Mouse (Mus musculus) embryonic facial prominence, embryonic 10.5 days (tissue): ENCODE data around the gene Atg2b. TPM values are rescaled to one million over a fixed set of nuclear protein-coding genes. Genes with fewer than 3 reads are reported as not detected.

Experiments
- DNase-seq: peaks from one replicate; pipeline ENCODE4 v3.0.0-alpha.2; 2017; ENCODE audit warnings: low spot score
- H3K27ac ChIP-seq: fragments of 300-500 bp; sonication (generic); replicated peaks from 2 replicates; pipeline ENCODE4 v1.5.1; 2016; ENCODE audit warnings: mild to moderate bottlenecking
- H3K27me3 ChIP-seq: fragments of 300-500 bp; sonication (generic); replicated peaks from 2 replicates; pipeline ENCODE4 v1.6.1; 2016; ENCODE audit warnings: low read depth, mild to moderate bottlenecking; ENCODE audit not compliant: poor library complexity, severe bottlenecking
- H3K36me3 ChIP-seq: fragments of 300-500 bp; sonication (generic); replicated peaks from 2 replicates; pipeline ENCODE4 v1.6.1; 2016; ENCODE audit warnings: mild to moderate bottlenecking, moderate library complexity
- H3K4me1 ChIP-seq: fragments of 300-500 bp; sonication (generic); 2 replicates; pipeline ENCODE4 v1.6.1; 2016
- H3K4me3 ChIP-seq: fragments of 300-500 bp; sonication (generic); 2 replicates; pipeline ENCODE4 v1.5.1; 2016; ENCODE audit warnings: mild to moderate bottlenecking, moderate library complexity
- H3K9me3 ChIP-seq: fragments of 300-500 bp; sonication (generic); 2 replicates; pipeline ENCODE4 v1.6.1; 2016; ENCODE audit warnings: mild to moderate bottlenecking
- WGBS: fragments of 180-500 bp; shearing (Covaris S2); methylation state at CpG from one replicate; pipeline ENCODE4 v1.1.7; 2016; 5-methylcytosine and 5-hydroxymethylcytosine counted together
- polyA plus RNA-seq: library from polyadenylated mRNA; unstranded; fragments of >200 nt; fragmentation: Nextera tagmentation; extraction: Ambion mirVana; gene quantifications from 2 replicates; pipeline ENCODE4 v1.2.1, GENCODE M21; 2016

Atg2b gene
- polyA plus RNA-seq, 1 experiment from 2014 or later = 14.3 TPM

DNA sequence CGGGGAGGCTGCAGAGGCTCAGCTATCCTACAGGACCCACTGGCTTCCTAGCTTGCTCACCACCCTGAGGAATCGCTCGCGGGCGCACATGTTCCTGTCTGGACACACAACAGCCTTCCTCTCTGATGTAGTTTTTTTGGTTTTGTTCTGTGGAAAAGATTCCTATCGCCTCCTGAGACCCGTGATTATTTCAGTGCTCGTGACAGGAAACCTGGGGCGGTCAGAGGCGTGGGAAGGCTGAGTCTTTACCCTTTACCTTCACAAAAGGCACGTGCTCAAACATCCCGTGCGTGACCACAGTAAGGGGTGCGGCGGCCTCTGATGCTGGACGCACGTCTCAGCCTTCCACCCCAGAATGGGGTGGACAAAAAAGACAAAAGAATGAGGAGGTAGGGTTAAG lies 104.5 kb downstream of the Atg2b start:
- Histone ChIP-seq H3K27me3 (no peaks in the 10 kb centered on the region), H3K4me1 (peaks cover 49% of the 10 kb centered on the region), H3K9me3 (no peaks in the 10 kb centered on the region), H3K27ac (no peak overlapping the region), H3K4me3 (no peak overlapping the region), H3K36me3 (no peaks in the 10 kb centered on the region)
- WGBS = 82% methylated on average over 17 of the region's 17 CpGs
- DNase-seq = no peak

- H3K4me3 ChIP-seq = no peak overlapping the region
- H3K9me3 ChIP-seq = 0 out of 2 replicates have a peak, but pooled peaks cover 2% of the 10 kb centered on the region
- no peaks in the 10 kb centered on the region for H3K36me3 ChIP-seq
- WGBS = 81% methylated on average over 4 of the region's 4 CpGs
- H3K27me3 ChIP-seq = no peaks in the 10 kb centered on the region
- no peak for DNase-seq
- peaks cover 8% of the 10 kb centered on the region; the same call in 1 of the 2 replicates for H3K4me1 ChIP-seq
- no peak overlapping the region for H3K27ac ChIP-seq
These were observed 110.7 kb downstream of the Atg2b start for GRCm38 (mm10) chr12:105574356-105574755.

GRCm38 (mm10) chr12:105572622-105573021 lies 112.4 kb downstream of the Atg2b start:
- Histone ChIP-seq H3K36me3 (no peaks in the 10 kb centered on the region), H3K9me3 (0 out of 2 replicates have a peak, but pooled peaks cover 2% of the 10 kb centered on the region), H3K27me3 (no peaks in the 10 kb centered on the region), H3K27ac (no peak overlapping the region), H3K4me1 (peaks cover 8% of the 10 kb centered on the region; the same call in 1 of the 2 replicates), H3K4me3 (no peak overlapping the region)
- 77% methylated on average over 2 of the region's 2 CpGs for WGBS
- DNase-seq = no peak

DNA sequence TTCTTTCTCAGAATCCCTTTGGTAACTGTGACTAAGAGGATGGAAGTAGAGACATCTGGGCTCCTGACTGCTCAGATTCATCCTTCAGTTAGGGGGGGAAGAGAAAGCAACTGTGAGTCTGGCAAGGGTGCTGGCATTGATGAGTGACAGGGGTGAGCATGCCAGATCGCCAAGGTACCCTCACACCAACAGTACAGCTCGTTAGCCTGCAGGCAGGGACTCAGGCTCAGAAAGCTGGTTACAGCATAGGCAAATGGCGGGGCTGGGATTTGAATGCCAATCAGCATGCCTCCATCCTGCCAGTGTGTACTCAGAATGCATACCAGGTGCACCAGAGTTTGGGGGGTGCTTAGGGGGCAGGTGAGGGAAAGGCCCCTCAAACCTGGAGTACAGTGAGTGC lies 113.1 kb downstream of the Atg2b start:
- H3K4me3 ChIP-seq = no peak overlapping the region
- no peaks in the 10 kb centered on the region for H3K36me3 ChIP-seq
- no peak overlapping the region for H3K27ac ChIP-seq
- no peaks in the 10 kb centered on the region for H3K27me3 ChIP-seq
- WGBS = 71% methylated on average over 3 of the region's 3 CpGs
- DNase-seq = no peak
- H3K9me3 ChIP-seq = 0 out of 2 replicates have a peak, but pooled peaks cover 5% of the 10 kb centered on the region
- H3K4me1 ChIP-seq = peaks cover 8% of the 10 kb centered on the region; the same call in 1 of the 2 replicates

Other genes starting within 250 kb of the Atg2b start
- gene D430019H16Rik, start 231.4 kb downstream of the Atg2b start, polyA plus RNA-seq = 2.3 and 2.7 TPM in 2 replicates
- gene Bdkrb2, start 122.0 kb downstream of the Atg2b start, polyA plus RNA-seq = 0.53 and 0.82 TPM in 2 replicates
- gene Bdkrb1, start 82.1 kb downstream of the Atg2b start, polyA plus RNA-seq = 0.11 and 0.15 TPM in 2 replicates
- gene Gskip, start 382 bp downstream of the Atg2b start, polyA plus RNA-seq = 37.0 and 39.3 TPM in 2 replicates
- gene Ak7, start 20.8 kb upstream of the Atg2b start, polyA plus RNA-seq = 0.15 and 0.26 TPM in 2 replicates
- 283 and 294 TPM in 2 replicates for gene Papola, start 99.5 kb upstream of the Atg2b start, polyA plus RNA-seq